Mouse (Mus musculus) heart, postnatal 25 days (tissue): ENCODE results near the gene Naa16. TPM values are rescaled to one million over a fixed set of nuclear protein-coding genes. Genes with fewer than 3 reads are reported as not detected.

Source experiments
- DNase-seq: peaks from one replicate; pipeline ENCODE4 v3.0.0; 2022; ENCODE audit warnings: low spot score
- intact Hi-C: fragments of 180-260 bp; cut with DNase I; formaldehyde crosslinking; loops from one replicate; pipeline ENCODE4 v1.15.1; 2025
- total RNA-seq, 2 experiments: library from RNA; stranded (reverse); gene quantifications; 2 replicates each; pipeline ENCODE4 v1.2.3; 2021

Naa16 gene
- total RNA-seq, 2 experiments from 2014 or later: 10.0 to 10.6 TPM

- no peak for DNase-seq
- intact Hi-C loops: no loop called here
Measured at GRCm38 (mm10) chr14:79283952-79284351, 106.6 kb downstream of the Naa16 start.

GRCm38 (mm10) chr14:79281894-79282553 is 108.6 kb downstream of the Naa16 start:
- no peak for DNase-seq
- intact Hi-C loops: no loop called here

GRCm38 (mm10) chr14:79280456-79280855 is 110.1 kb downstream of the Naa16 start:
- no peak for DNase-seq
- intact Hi-C loops: no loop called here

GRCm38 (mm10) chr14:79279494-79279893 is 111.1 kb downstream of the Naa16 start:
- peak; percentile 42 for DNase-seq
- intact Hi-C loops: loop anchor here (2.0 to 5.0 kb wide), 2 partner anchors 21 to 157 kb away; partner anchors contain the start of gene Rgcc

DNA sequence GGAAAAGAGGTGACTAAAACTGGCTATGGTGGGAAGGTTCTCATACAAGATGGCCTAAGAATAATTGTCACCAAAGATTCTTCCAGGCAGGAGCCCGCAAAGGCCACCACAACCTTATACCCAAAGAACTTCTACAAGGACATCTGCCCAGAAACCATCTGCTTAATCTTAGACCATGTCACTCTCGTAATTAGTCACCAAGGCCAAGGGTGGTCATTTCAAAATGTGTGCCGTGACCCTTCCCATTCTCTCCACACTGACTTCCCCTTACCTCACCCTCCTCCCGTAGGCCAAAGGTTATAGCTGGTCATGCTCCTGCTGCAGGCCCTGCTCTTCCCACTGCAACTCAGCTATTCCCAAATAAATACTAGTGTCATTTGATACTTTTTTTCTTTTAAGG is 111.7 kb downstream of the Naa16 start:
- intact Hi-C loops: loop anchor here (2.0 to 5.0 kb wide), 2 partner anchors 22 to 157 kb away; partner anchors contain the start of gene Rgcc
- DNase-seq: no peak

GRCm38 (mm10) chr14:79277922-79278321 is 112.7 kb downstream of the Naa16 start:
- intact Hi-C loops: loop anchor here (2.0 to 5.0 kb wide), 2 partner anchors 23 to 156 kb away; partner anchors contain the start of gene Rgcc
- peak; percentile 62 for DNase-seq

DNA sequence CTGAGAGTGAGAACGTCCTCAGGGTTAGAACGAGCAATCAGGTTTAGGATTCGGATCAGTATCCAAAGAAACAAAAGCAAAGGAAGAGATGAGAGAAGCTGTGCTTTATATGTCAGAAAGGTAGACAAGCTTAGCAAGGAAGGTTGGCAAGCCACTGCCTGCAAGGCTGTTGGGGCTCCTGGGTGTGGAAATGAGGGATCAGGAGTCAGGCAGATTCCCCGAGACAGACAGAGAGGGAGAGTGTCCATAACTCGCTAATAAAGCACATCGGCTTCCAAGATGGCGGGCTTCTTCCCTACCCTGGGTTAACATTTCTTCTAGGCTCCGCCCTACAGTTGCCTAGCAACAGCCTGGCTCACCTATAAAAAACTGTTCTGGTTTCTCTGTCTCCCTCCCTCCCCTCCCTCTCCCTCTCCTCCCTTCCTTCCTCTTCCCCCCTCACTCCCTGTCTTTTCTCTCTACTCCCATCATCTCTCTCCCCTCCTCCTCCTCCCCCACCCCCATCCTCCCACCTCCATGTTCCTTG is 114.6 kb downstream of the Naa16 start:
- intact Hi-C loops: loop anchor here (5.0 kb wide), 1 partner anchor 154 kb away; no protein-coding TSS in a partner anchor
- DNase-seq: no peak

GRCm38 (mm10) chr14:79275441-79275840 is 115.1 kb downstream of the Naa16 start:
- intact Hi-C loops: loop anchor here (5.0 kb wide), 1 partner anchor 153 kb away; no protein-coding TSS in a partner anchor
- DNase-seq: no peak

Other genes starting within 250 kb of the Naa16 start
- gene Zfp957, start 143.4 kb downstream of the Naa16 start, total RNA-seq: not detected
- gene Rgcc, start 89.1 kb downstream of the Naa16 start, total RNA-seq: 10 to 100 TPM; 37.9 to 54.5 TPM
- gene Mtrf1, start 7.0 kb upstream of the Naa16 start, total RNA-seq: 1 to 10 TPM; 6.4 to 7.3 TPM
- gene Kbtbd7, start 35.7 kb upstream of the Naa16 start, total RNA-seq: 10 to 100 TPM; 10.3 to 12.0 TPM
- gene Kbtbd6, start 61.1 kb upstream of the Naa16 start, total RNA-seq: under 1 TPM; 0.17 to 0.29 TPM
- 10 to 100 TPM; 15.2 to 17.0 TPM for gene Elf1, start 90.4 kb upstream of the Naa16 start, total RNA-seq
- gene Wbp4, start 90.7 kb upstream of the Naa16 start, total RNA-seq: 10 to 100 TPM; 18.8 to 21.6 TPM
- 10 to 100 TPM; 65.5 to 75.5 TPM for gene Sugt1, start 196.9 kb upstream of the Naa16 start, total RNA-seq